10 mouse cellular contexts compared by ENCODE assay signal in genomic region chr17:24391149-24391548, GRCm38 (mm10). TPM values are rescaled to one million over a fixed set of nuclear protein-coding genes. Genes with fewer than 3 reads are reported as not detected.
A peak's percentile ranks its signal among the peaks of the same experiment; 100 is the strongest.
DNase-seq lines count a peak whose midpoint lies in the region; ATAC-seq and TF ChIP-seq lines count a peak whose summit lies in the region.
"Had no signal": no experiment of that assay in that cellular context is flagged by ENCODE, and none has a peak within 500 bp of the region (broad histone marks: within the 10 kb centered on the region; RNA-seq: fewer than 3 reads in every experiment).

No protein-coding gene starts in this region.

- no peaks in the 10 kb centered on the region for H3K9me3 ChIP-seq in midbrain, postnatal 0 days (ENCODE audit: low read length)
- H3K9me3 ChIP-seq in midbrain, embryonic 10.5 days (replicated peaks), result no peaks in the 10 kb centered on the region
- no peaks in the 10 kb centered on the region for H3K9me3 ChIP-seq in stomach, postnatal 0 days (ENCODE audit: control insufficient read depth, low read length)
- H3K9me3 ChIP-seq: megakaryocyte, embryonic 14.5 days had no signal

- no peak overlapping the region for H3K27ac ChIP-seq in gastrocnemius, adult 2 months
- no peak overlapping the region for H3K27ac ChIP-seq in midbrain, postnatal 0 days (ENCODE audit: low read depth, low read length)
- no peak overlapping the region for H3K27ac ChIP-seq in midbrain, embryonic 10.5 days (replicated peaks)
- no peak overlapping the region for H3K27ac ChIP-seq in stomach, postnatal 0 days (replicated peaks)

- H3K27me3 ChIP-seq in midbrain, postnatal 0 days (ENCODE audit: insufficient read depth, low read length), result no peaks in the 10 kb centered on the region
- no peaks in the 10 kb centered on the region for H3K27me3 ChIP-seq in midbrain, embryonic 10.5 days (ENCODE audit: low read depth, poor library complexity, severe bottlenecking)
- no peaks in the 10 kb centered on the region for H3K27me3 ChIP-seq in stomach, postnatal 0 days (ENCODE audit: control insufficient read depth, insufficient read depth, low read length)
- H3K27me3 ChIP-seq: megakaryocyte, embryonic 14.5 days had no signal

- ATAC-seq in midbrain, postnatal 0 days (ENCODE audit: low FRiP score), result no peak
- ATAC-seq in stomach, postnatal 0 days (ENCODE audit: low FRiP score, low TSS enrichment), result no peak

- intact Hi-C loops in gastrocnemius, adult 2 months (cut with DNase I), result loop anchor here (5.0 kb wide), 1 partner anchor 219 kb away; no protein-coding TSS in a partner anchor

- no peak overlapping the region for H3K4me3 ChIP-seq in gastrocnemius, adult 2 months
- no peak overlapping the region for H3K4me3 ChIP-seq in midbrain, postnatal 0 days (ENCODE audit: low read depth, low read length)
- no peak overlapping the region for H3K4me3 ChIP-seq in midbrain, embryonic 10.5 days
- H3K4me3 ChIP-seq in stomach, postnatal 0 days (ENCODE audit: low read depth, low read length), result no peak overlapping the region
- H3K4me3 ChIP-seq: megakaryocyte, embryonic 14.5 days had no signal

- 72% methylated on average over 8 of the region's 8 CpGs for WGBS in midbrain, postnatal 0 days
- 69% methylated on average over 8 of the region's 8 CpGs for WGBS in midbrain, embryonic 10.5 days
- WGBS in stomach, postnatal 0 days, result 71% methylated on average over 8 of the region's 8 CpGs

- peaks cover 46% of the 10 kb centered on the region for H3K36me3 ChIP-seq in midbrain, postnatal 0 days (ENCODE audit: insufficient read depth, low read length)
- peaks cover 23% of the 10 kb centered on the region for H3K36me3 ChIP-seq in midbrain, embryonic 10.5 days
- H3K36me3 ChIP-seq in stomach, postnatal 0 days (ENCODE audit: control insufficient read depth, insufficient read depth, low read length), result peaks cover 4% of the 10 kb centered on the region; the same call in 1 of the 2 replicates

- no peak for TF ChIP-seq EP300 in stomach, postnatal 0 days (optimal IDR thresholded peaks at IDR 0.05)

- no peaks in the 10 kb centered on the region for H3K4me1 ChIP-seq in midbrain, postnatal 0 days (ENCODE audit: insufficient read depth, low read length)
- H3K4me1 ChIP-seq in midbrain, embryonic 10.5 days, result no peaks in the 10 kb centered on the region
- H3K4me1 ChIP-seq in stomach, postnatal 0 days (replicated peaks; ENCODE audit: control insufficient read depth, insufficient read depth), result no peaks in the 10 kb centered on the region
- H3K4me1 ChIP-seq: megakaryocyte, embryonic 14.5 days had no signal

- H3K4me2 ChIP-seq in midbrain, postnatal 0 days (ENCODE audit: low read depth, low read length, poor library complexity, severe bottlenecking), result no peak overlapping the region
- H3K4me2 ChIP-seq in stomach, postnatal 0 days (replicated peaks; ENCODE audit: low read depth), result no peak overlapping the region

- H3K9ac ChIP-seq in midbrain, postnatal 0 days (replicated peaks; ENCODE audit: low read length, poor library complexity, severe bottlenecking), result no peak overlapping the region
- no peak overlapping the region for H3K9ac ChIP-seq in stomach, postnatal 0 days (ENCODE audit: low read length)

- DNase-seq in gastrocnemius, adult 2 months, result no peak
- DNase-seq in gastrocnemius, adult 8-10 months (ENCODE audit: low spot score in 2 of 2), result no peak
- DNase-seq in midbrain, postnatal 0 days (ENCODE audit: low spot score), result peak; percentile 15
- no peak for DNase-seq in midbrain, embryonic 10.5 days (ENCODE audit: low spot score)
- peak; percentile 48 to 65 for DNase-seq in cerebellum, postnatal 25 days
- DNase-seq in stomach, postnatal 0 days (ENCODE audit: low spot score), result no peak
- DNase-seq in spleen, postnatal 4 days (ENCODE audit: low spot score in 2 of 2), result no peak
- no peak for DNase-seq in spleen, postnatal 14 days (ENCODE audit: low spot score in 2 of 2)
- DNase-seq: kidney, adult 11 months had no signal

- peak; percentile 59 for TF ChIP-seq CTCF in gastrocnemius, adult 2 months (IDR thresholded peaks at IDR 0.05)
- peak; percentile 59 for TF ChIP-seq CTCF in midbrain, postnatal 0 days (IDR thresholded peaks at IDR 0.05)
- TF ChIP-seq CTCF in stomach, postnatal 0 days (IDR thresholded peaks at IDR 0.05; ENCODE audit: low read depth), result peak; percentile 62

RNA-seq across cellular contexts. Expression of gene Rnps1, which starts 23.2 kb away (rescaled TPM):
- 10 to 100 TPM; 51.9 TPM for total RNA-seq in gastrocnemius, adult 2 months (2021)
- total RNA-seq in gastrocnemius, adult 8-10 months (2022), result 10 to 100 TPM; 51.0 to 54.1 (median 52.4) TPM
- 248 and 260 TPM in 2 replicates for total RNA-seq in midbrain, postnatal 0 days (2014; rRNA removed)
- 347 and 350 TPM in 2 replicates for polyA plus RNA-seq in midbrain, postnatal 0 days (2015; fragmentation: Nextera tagmentation; extraction: Ambion mirVana)
- 454 and 468 TPM in 2 replicates for polyA plus RNA-seq in midbrain, embryonic 10.5 days (2016; fragmentation: Nextera tagmentation; extraction: Ambion mirVana)
- 106 and 113 TPM in 2 replicates for polyA plus RNA-seq in stomach, postnatal 0 days (2015; fragmentation: Nextera tagmentation; extraction: Ambion mirVana)

RNA-seq across cellular contexts. Expression of gene Eci1, which starts 35.3 kb away (rescaled TPM):
- 100 to 1,000 TPM; 112 to 209 TPM for total RNA-seq in gastrocnemius, adult 2 months (2021)
- 100 to 1,000 TPM; 133 to 159 (median 146) TPM for total RNA-seq in gastrocnemius, adult 8-10 months (2022)
- 20.6 and 26.6 TPM in 2 replicates for total RNA-seq in midbrain, postnatal 0 days (2014; rRNA removed)
- 31.0 and 41.1 TPM in 2 replicates for polyA plus RNA-seq in midbrain, postnatal 0 days (2015; fragmentation: Nextera tagmentation; extraction: Ambion mirVana)
- polyA plus RNA-seq in midbrain, embryonic 10.5 days (2016; fragmentation: Nextera tagmentation; extraction: Ambion mirVana), result 78.8 and 82.4 TPM in 2 replicates
- polyA plus RNA-seq in stomach, postnatal 0 days (2015; fragmentation: Nextera tagmentation; extraction: Ambion mirVana), result 250 and 263 TPM in 2 replicates

RNA-seq across cellular contexts. Expression of gene Abca3, which starts 39.4 kb away (rescaled TPM):
- 1 to 10 TPM; 6.8 to 7.9 TPM for total RNA-seq in gastrocnemius, adult 2 months (2021)
- 1 to 10 TPM; 5.7 to 6.7 (median 6.4) TPM for total RNA-seq in gastrocnemius, adult 8-10 months (2022)
- total RNA-seq in midbrain, postnatal 0 days (2014; rRNA removed), result 91.3 and 95.9 TPM in 2 replicates
- 28.8 and 32.7 TPM in 2 replicates for polyA plus RNA-seq in midbrain, postnatal 0 days (2015; fragmentation: Nextera tagmentation; extraction: Ambion mirVana)
- 8.6 and 13.3 TPM in 2 replicates for polyA plus RNA-seq in midbrain, embryonic 10.5 days (2016; fragmentation: Nextera tagmentation; extraction: Ambion mirVana)
- polyA plus RNA-seq in stomach, postnatal 0 days (2015; fragmentation: Nextera tagmentation; extraction: Ambion mirVana), result 9.2 and 10.9 TPM in 2 replicates

RNA-seq across cellular contexts. Expression of gene Abca17, which starts 40.3 kb away (rescaled TPM):
- not detected for total RNA-seq in gastrocnemius, adult 2 months (2021)
- total RNA-seq in gastrocnemius, adult 8-10 months (2022), result not detected
- 0.99 and 1.8 TPM in 2 replicates for total RNA-seq in midbrain, postnatal 0 days (2014; rRNA removed)
- polyA plus RNA-seq in midbrain, postnatal 0 days (2015; fragmentation: Nextera tagmentation; extraction: Ambion mirVana), result 1.0 and 1.1 TPM in 2 replicates
- 0.12 TPM in 1 of 2 replicates, not detected in the other for polyA plus RNA-seq in midbrain, embryonic 10.5 days (2016; fragmentation: Nextera tagmentation; extraction: Ambion mirVana)
- 0.15 TPM in 1 of 2 replicates, not detected in the other for polyA plus RNA-seq in stomach, postnatal 0 days (2015; fragmentation: Nextera tagmentation; extraction: Ambion mirVana)

RNA-seq across cellular contexts. Expression of gene Dnase1l2, which starts 51.8 kb away (rescaled TPM):
- total RNA-seq in gastrocnemius, adult 2 months (2021), result 1 to 10 TPM; 1.4 to 2.2 TPM
- 1 to 10 TPM in 1 of 4 experiments, under 1 TPM in 3; 0.15 to 1.0 (median 0.79) TPM for total RNA-seq in gastrocnemius, adult 8-10 months (2022)
- total RNA-seq in midbrain, postnatal 0 days (2014; rRNA removed), result 5.0 and 5.6 TPM in 2 replicates
- 0.94 and 1.1 TPM in 2 replicates for polyA plus RNA-seq in midbrain, postnatal 0 days (2015; fragmentation: Nextera tagmentation; extraction: Ambion mirVana)
- polyA plus RNA-seq in midbrain, embryonic 10.5 days (2016; fragmentation: Nextera tagmentation; extraction: Ambion mirVana), result 2.7 and 3.4 TPM in 2 replicates
- 88.0 and 98.5 TPM in 2 replicates for polyA plus RNA-seq in stomach, postnatal 0 days (2015; fragmentation: Nextera tagmentation; extraction: Ambion mirVana)

Comparison
In these comparisons a context has a peak if more than half of its experiments do, and no peak if none do; other contexts are left out.
1. DNase-seq: peak in midbrain, postnatal 0 days (single experiment) and cerebellum, postnatal 25 days (2 of 2); none in gastrocnemius, adult 2 months (single experiment), gastrocnemius, adult 8-10 months (0 of 2), midbrain, embryonic 10.5 days (single experiment), stomach, postnatal 0 days (single experiment), spleen, postnatal 4 days (0 of 2) and spleen, postnatal 14 days (0 of 2).
2. RNA of gene Abca3, which starts 39.4 kb away (total RNA-seq): 91.3 to 95.9 TPM in midbrain, postnatal 0 days; 6.8 to 7.9 TPM in gastrocnemius, adult 2 months and 5.7 to 6.7 TPM in gastrocnemius, adult 8-10 months; every median in the first group is over 10 times any median in the second.
3. Peak in every context shown above with its lines, with median percentiles within 50 percentile points of each other: CTCF ChIP-seq.